Mouse (Mus musculus): ENCODE measurements around the gene Hoxd10. TPM values are rescaled to one million over a fixed set of nuclear protein-coding genes. Genes with fewer than 3 reads are reported as not detected.

Gene Hoxd10
- total and polyA plus RNA-seq, 3 experiments, result not detected

- dilution Hi-C loops (cut with MboI; ENCODE audit: extremely low pct_ligation_motif_present, extremely low pct_unique_long_range_greater_than_20kb, low sequenced_read_pairs), result no loop called here
- H3K27me3 ChIP-seq (replicated peaks), result no peaks in the 10 kb centered on the region
- H3K36me3 ChIP-seq (replicated peaks in 1 of 2; ENCODE audit: control insufficient read depth in 1 of 2, insufficient read depth in 1 of 2, low read length in 1 of 2), result no peaks in the 10 kb centered on the region
- no peaks in the 10 kb centered on the region for H3K4me1 ChIP-seq (ENCODE audit: control insufficient read depth in 1 of 2, insufficient read depth in 2 of 2)
- H3K27ac ChIP-seq (ENCODE audit: insufficient read depth, low read depth), result no peak overlapping the region
- H3K9ac ChIP-seq (ENCODE audit: insufficient read depth, low read depth), result no peak overlapping the region
- no peak overlapping the region for H3K4me2 ChIP-seq (ENCODE audit: insufficient read depth, low read depth, poor library complexity, severe bottlenecking)
- no peak overlapping the region for H3K4me3 ChIP-seq (replicated peaks in 1 of 3; ENCODE audit: low read depth in 2 of 3, low read length in 2 of 3, poor library complexity in 1 of 3)
- H3K9me3 ChIP-seq (replicated peaks; ENCODE audit: low read length), result peaks cover 24% of the 10 kb centered on the region
- H3K79me2 ChIP-seq (replicated peaks; ENCODE audit: control insufficient read depth, extremely low read depth, insufficient read depth, poor library complexity, severe bottlenecking), result no peaks in the 10 kb centered on the region
- in situ Hi-C loops (cut with MboI; ENCODE audit: low pct_ligation_motif_present, low pct_unique_long_range_greater_than_20kb, low sequenced_read_pairs), result loop anchor here (10.0 to 25.0 kb wide), 2 partner anchors 449 to 616 kb away; no protein-coding TSS in a partner anchor
- DNase-seq (ENCODE audit: extremely low read depth), result no peak
- TF ChIP-seq ZC3H11A (IDR thresholded peaks at IDR 0.05; ENCODE audit: low read depth, low read length) (no peak), TCF12 (IDR thresholded peaks at IDR 0.05; ENCODE audit: low read depth, low read length) (no peak), ZNF384 (IDR thresholded peaks at IDR 0.05; ENCODE audit: low read depth, low read length) (no peak), POLR2A (IDR thresholded peaks at IDR 0.05; ENCODE audit: low read depth, low read length) (no peak), MAX (IDR thresholded peaks at IDR 0.05; ENCODE audit: low read length) (no peak), MEF2A (IDR thresholded peaks at IDR 0.05; ENCODE audit: borderline replicate concordance, low read depth, low read length) (no peak), GABPA (IDR thresholded peaks at IDR 0.05; ENCODE audit: insufficient replicate concordance, low read depth, low read length) (no peak), HCFC1 (IDR thresholded peaks at IDR 0.05; ENCODE audit: low read depth, low read length) (no peak), IRF4 (IDR thresholded peaks at IDR 0.05; ENCODE audit: low read depth, low read length) (no peak)
Measured at GRCm38 (mm10) chr2:74695813-74696430, 4.2 kb downstream of the Hoxd10 start.

- H3K4me2 ChIP-seq (ENCODE audit: insufficient read depth, low read depth, poor library complexity, severe bottlenecking), result no peak overlapping the region
- no peak overlapping the region for H3K27ac ChIP-seq (ENCODE audit: insufficient read depth, low read depth)
- H3K9me3 ChIP-seq (replicated peaks; ENCODE audit: low read length), result peaks cover 19% of the 10 kb centered on the region
- in situ Hi-C loops (cut with MboI; ENCODE audit: low pct_ligation_motif_present, low pct_unique_long_range_greater_than_20kb, low sequenced_read_pairs), result loop anchor here (10.0 to 25.0 kb wide), 2 partner anchors 448 to 616 kb away; no protein-coding TSS in a partner anchor
- no peak overlapping the region for H3K4me3 ChIP-seq (replicated peaks in 1 of 3; ENCODE audit: low read depth in 2 of 3, low read length in 2 of 3, poor library complexity in 1 of 3)
- dilution Hi-C loops (cut with MboI; ENCODE audit: extremely low pct_ligation_motif_present, extremely low pct_unique_long_range_greater_than_20kb, low sequenced_read_pairs), result no loop called here
- no peaks in the 10 kb centered on the region for H3K4me1 ChIP-seq (ENCODE audit: control insufficient read depth in 1 of 2, insufficient read depth in 2 of 2)
- H3K9ac ChIP-seq (ENCODE audit: insufficient read depth, low read depth), result no peak overlapping the region
- H3K79me2 ChIP-seq (replicated peaks; ENCODE audit: control insufficient read depth, extremely low read depth, insufficient read depth, poor library complexity, severe bottlenecking), result no peaks in the 10 kb centered on the region
- DNase-seq (ENCODE audit: extremely low read depth), result no peak
- TF ChIP-seq ELF1 (IDR thresholded peaks at IDR 0.05; ENCODE audit: low read depth, low read length) (no peak), POLR2A (IDR thresholded peaks at IDR 0.05; ENCODE audit: low read depth, low read length) (no peak), KAT2A (IDR thresholded peaks at IDR 0.05; ENCODE audit: insufficient replicate concordance, low read length) (no peak), ZNF384 (IDR thresholded peaks at IDR 0.05; ENCODE audit: low read depth, low read length) (no peak), MEF2A (IDR thresholded peaks at IDR 0.05; ENCODE audit: borderline replicate concordance, low read depth, low read length) (no peak), MAX (IDR thresholded peaks at IDR 0.05; ENCODE audit: low read length) (no peak), RAD21 (IDR thresholded peaks at IDR 0.05; ENCODE audit: low read depth, low read length) (no peak), CHD2 (IDR thresholded peaks at IDR 0.05; ENCODE audit: low read length) (no peak), MAZ (IDR thresholded peaks at IDR 0.05; ENCODE audit: low read depth, low read length) (no peak), NRF1 (IDR thresholded peaks at IDR 0.05; ENCODE audit: low read depth, low read length) (no peak), ZC3H11A (IDR thresholded peaks at IDR 0.05; ENCODE audit: low read depth, low read length) (no peak), HCFC1 (IDR thresholded peaks at IDR 0.05; ENCODE audit: low read depth, low read length) (no peak), USF1 (IDR thresholded peaks at IDR 0.05; ENCODE audit: low read depth, low read length) (no peak), CHD1 (IDR thresholded peaks at IDR 0.05; ENCODE audit: low read depth, low read length) (no peak), EP300 (IDR thresholded peaks at IDR 0.05; ENCODE audit: low read length) (no peak), NELFE (IDR thresholded peaks at IDR 0.05; ENCODE audit: low read depth, low read length) (no peak), JUND (conservative IDR thresholded peaks at IDR 0.05; ENCODE audit: low read depth, low read length) (no peak), ZKSCAN1 (IDR thresholded peaks at IDR 0.05; ENCODE audit: borderline replicate concordance, low read depth, low read length) (no peak)
- no peaks in the 10 kb centered on the region for H3K36me3 ChIP-seq (replicated peaks in 1 of 2; ENCODE audit: control insufficient read depth in 1 of 2, insufficient read depth in 1 of 2, low read length in 1 of 2)
- no peaks in the 10 kb centered on the region for H3K27me3 ChIP-seq (replicated peaks)
Measured at GRCm38 (mm10) chr2:74696442-74697335, 5.0 kb downstream of the Hoxd10 start.
